Mouse (Mus musculus): ENCODE results near the gene Nudt10.
A peak's percentile ranks its signal among the peaks of the same experiment; 100 is the strongest.
"Not testable (repeated sequence)": the region's sequence is repeated elsewhere in the genome, so short reads cannot be mapped to it uniquely, and the experiment has no call there.

Gene Nudt10

GRCm38 (mm10) chrX:6172823-6173640, at the start of gene Nudt10:
Nudt10 (minus strand) TSS chrX:6173015.
- DNase-seq, result peak in 1 of 2 experiments; percentile 27

GRCm38 (mm10) chrX:6172136-6172822, 536 bp downstream of the Nudt10 start:
- DNase-seq, result not testable (repeated sequence)

- DNase-seq, result no peak
These were observed 1.1 kb downstream of the Nudt10 start for GRCm38 (mm10) chrX:6171718-6172117.
